ENCODE assay signal across 9 mouse cellular contexts in genomic region chr14:19920254-19920691, GRCm38 (mm10). TPM values are rescaled to one million over a fixed set of nuclear protein-coding genes. Genes with fewer than 3 reads are reported as not detected.
DNase-seq lines count a peak whose midpoint lies in the region; ATAC-seq and TF ChIP-seq lines count a peak whose summit lies in the region.
"Had no signal": no experiment of that assay in that cellular context is flagged by ENCODE, and none has a peak within 500 bp of the region (broad histone marks: within the 10 kb centered on the region; RNA-seq: fewer than 3 reads in every experiment).

No protein-coding gene starts in this region.

- TF ChIP-seq CTCF in lung, embryonic 14.5 days (IDR thresholded peaks at IDR 0.05; ENCODE audit: low read depth) = no peak

- peak overlapping the region; percentile 58; the same call in 1 of the 2 replicates for H3K27ac ChIP-seq in lung, embryonic 14.5 days (ENCODE audit: low read depth)
- peak overlapping the region; percentile 81 for H3K27ac ChIP-seq in embryonic facial prominence, embryonic 12.5 days
- peak overlapping the region; percentile 42 for H3K27ac ChIP-seq in hindbrain, embryonic 15.5 days (replicated peaks)
- peak overlapping the region; percentile 53; the same call in 1 of the 2 replicates for H3K27ac ChIP-seq in neural tube, embryonic 12.5 days
- no peak overlapping the region for H3K27ac ChIP-seq in liver, embryonic 12.5 days
- H3K27ac ChIP-seq: heart, embryonic 10.5 days had no signal

- H3K4me3 ChIP-seq in lung, embryonic 14.5 days (ENCODE audit: low read depth, low read length) = no peak overlapping the region
- H3K4me3 ChIP-seq in embryonic facial prominence, embryonic 12.5 days = no peak overlapping the region
- no peak overlapping the region for H3K4me3 ChIP-seq in hindbrain, embryonic 15.5 days
- no peak overlapping the region; the same call in 1 of the 2 replicates for H3K4me3 ChIP-seq in neural tube, embryonic 12.5 days
- H3K4me3 ChIP-seq in liver, embryonic 12.5 days = no peak overlapping the region
- H3K4me3 ChIP-seq: heart, embryonic 10.5 days had no signal

- peak; percentile 37 for DNase-seq in lung, embryonic 14.5 days
- no peak for DNase-seq in lung, postnatal 10 days
- no peak for DNase-seq in left cerebral cortex, adult 18-20 months (ENCODE audit: low spot score in 2 of 2)
- DNase-seq: cerebellum, postnatal 14 days had no signal

- H3K27me3 ChIP-seq in lung, embryonic 14.5 days (ENCODE audit: insufficient read depth, low read length) = no peaks in the 10 kb centered on the region
- H3K27me3 ChIP-seq in embryonic facial prominence, embryonic 12.5 days = no peaks in the 10 kb centered on the region
- no peaks in the 10 kb centered on the region for H3K27me3 ChIP-seq in hindbrain, embryonic 15.5 days
- H3K27me3 ChIP-seq in neural tube, embryonic 12.5 days (replicated peaks) = no peaks in the 10 kb centered on the region
- no peaks in the 10 kb centered on the region for H3K27me3 ChIP-seq in liver, embryonic 12.5 days (replicated peaks)

- no peak overlapping the region for H3K9ac ChIP-seq in lung, embryonic 14.5 days
- no peak overlapping the region for H3K9ac ChIP-seq in embryonic facial prominence, embryonic 12.5 days
- no peak overlapping the region for H3K9ac ChIP-seq in hindbrain, embryonic 15.5 days
- no peak overlapping the region for H3K9ac ChIP-seq in neural tube, embryonic 12.5 days
- no peak overlapping the region for H3K9ac ChIP-seq in liver, embryonic 12.5 days

- H3K4me1 ChIP-seq in lung, embryonic 14.5 days (ENCODE audit: insufficient read depth) = no peaks in the 10 kb centered on the region
- H3K4me1 ChIP-seq in embryonic facial prominence, embryonic 12.5 days = peaks cover 18% of the 10 kb centered on the region
- peaks cover 30% of the 10 kb centered on the region for H3K4me1 ChIP-seq in hindbrain, embryonic 15.5 days (replicated peaks)
- peaks cover 27% of the 10 kb centered on the region for H3K4me1 ChIP-seq in neural tube, embryonic 12.5 days
- peaks cover 5% of the 10 kb centered on the region for H3K4me1 ChIP-seq in liver, embryonic 12.5 days

- H3K36me3 ChIP-seq in lung, embryonic 14.5 days (ENCODE audit: insufficient read depth) = peaks cover 23% of the 10 kb centered on the region
- H3K36me3 ChIP-seq in embryonic facial prominence, embryonic 12.5 days = no peaks in the 10 kb centered on the region
- peaks cover 6% of the 10 kb centered on the region for H3K36me3 ChIP-seq in hindbrain, embryonic 15.5 days
- H3K36me3 ChIP-seq in neural tube, embryonic 12.5 days = peaks cover 9% of the 10 kb centered on the region; the same call in 1 of the 2 replicates
- no peaks in the 10 kb centered on the region for H3K36me3 ChIP-seq in liver, embryonic 12.5 days

- H3K9me3 ChIP-seq in lung, embryonic 14.5 days (ENCODE audit: low read depth, low read length) = no peaks in the 10 kb centered on the region
- H3K9me3 ChIP-seq in embryonic facial prominence, embryonic 12.5 days = 0 out of 2 replicates have a peak, but pooled peaks cover 5% of the 10 kb centered on the region
- no peaks in the 10 kb centered on the region for H3K9me3 ChIP-seq in hindbrain, embryonic 15.5 days
- 0 out of 2 replicates have a peak, but pooled peaks cover 3% of the 10 kb centered on the region for H3K9me3 ChIP-seq in neural tube, embryonic 12.5 days
- H3K9me3 ChIP-seq in liver, embryonic 12.5 days (replicated peaks) = no peaks in the 10 kb centered on the region
- H3K9me3 ChIP-seq: heart, embryonic 10.5 days had no signal

- H3K4me2 ChIP-seq in lung, embryonic 14.5 days = no peak overlapping the region
- H3K4me2 ChIP-seq in embryonic facial prominence, embryonic 12.5 days (replicated peaks) = no peak overlapping the region
- H3K4me2 ChIP-seq in hindbrain, embryonic 15.5 days = no peak overlapping the region
- H3K4me2 ChIP-seq in neural tube, embryonic 12.5 days (replicated peaks) = peak overlapping the region; percentile 31; the same call in 1 of the 2 replicates
- H3K4me2 ChIP-seq in liver, embryonic 12.5 days = no peak overlapping the region

- ATAC-seq in lung, embryonic 14.5 days (ENCODE audit: insufficient read depth) = peak; percentile 56
- peak; percentile 82; the same call in 1 of the 2 replicates for ATAC-seq in embryonic facial prominence, embryonic 12.5 days (ENCODE audit: insufficient number of reproducible peaks, insufficient read depth, low FRiP score, low TSS enrichment)
- ATAC-seq in hindbrain, embryonic 15.5 days (ENCODE audit: low FRiP score, low read depth) = peak; percentile 84
- peak; percentile 87 for ATAC-seq in neural tube, embryonic 12.5 days (ENCODE audit: low FRiP score, low read depth)
- ATAC-seq in liver, embryonic 12.5 days = no peak

- WGBS in lung, embryonic 14.5 days = 48% methylated on average over 13 of the region's 13 CpGs
- WGBS in embryonic facial prominence, embryonic 12.5 days = 21% methylated on average over 13 of the region's 13 CpGs
- WGBS in hindbrain, embryonic 15.5 days = 15% methylated on average over 13 of the region's 13 CpGs
- 8% methylated on average over 13 of the region's 13 CpGs for WGBS in neural tube, embryonic 12.5 days
- 71% methylated on average over 13 of the region's 13 CpGs for WGBS in liver, embryonic 12.5 days (ENCODE audit: insufficient replicate concordance)

RNA-seq across cellular contexts. Expression of gene Gng2, which starts 57.2 kb away (rescaled TPM):
- 89.0 and 95.7 TPM in 2 replicates for polyA plus RNA-seq in lung, embryonic 14.5 days (2014; fragmentation: Nextera tagmentation; extraction: Ambion mirVana)
- polyA plus RNA-seq in embryonic facial prominence, embryonic 12.5 days (2016; fragmentation: Nextera tagmentation; extraction: Ambion mirVana) = 77.6 and 81.4 TPM in 2 replicates
- 379 and 390 TPM in 2 replicates for polyA plus RNA-seq in hindbrain, embryonic 15.5 days (2015; fragmentation: Nextera tagmentation; extraction: Ambion mirVana)
- polyA plus RNA-seq in neural tube, embryonic 12.5 days (2016; fragmentation: Nextera tagmentation; extraction: Ambion mirVana) = 233 and 249 TPM in 2 replicates
- total RNA-seq in left cerebral cortex, adult 18-20 months (2021) = 100 to 1,000 TPM; 202 to 212 TPM
- 10.7 and 11.8 TPM in 2 replicates for polyA plus RNA-seq in liver, embryonic 12.5 days (2016; fragmentation: Nextera tagmentation; extraction: Ambion mirVana)
